Mouse (Mus musculus): ENCODE results near the gene Bsn. TPM values are rescaled to one million over a fixed set of nuclear protein-coding genes. Genes with fewer than 3 reads are reported as not detected.

Bsn gene
- polyA plus RNA-seq, 1 experiment: 5.2 TPM

GRCm38 (mm10) chr9:108172777-108173350 is 17.3 kb downstream of the Bsn start:
- no peak for TF ChIP-seq GATA1 (IDR thresholded peaks at IDR 0.05; ENCODE audit: low read length)

- no peak for TF ChIP-seq GATA1 (IDR thresholded peaks at IDR 0.05; ENCODE audit: low read length)
Observed at GRCm38 (mm10) chr9:108169751-108170150, 20.4 kb downstream of the Bsn start.

- TF ChIP-seq GATA1 (IDR thresholded peaks at IDR 0.05; ENCODE audit: low read length): no peak
Observed at GRCm38 (mm10) chr9:108165143-108165542, 25.0 kb downstream of the Bsn start.

GRCm38 (mm10) chr9:108163646-108164284 is 26.4 kb downstream of the Bsn start:
- TF ChIP-seq GATA1 (IDR thresholded peaks at IDR 0.05; ENCODE audit: low read length): no peak

GRCm38 (mm10) chr9:108157891-108158290 is 32.3 kb downstream of the Bsn start:
- no peak for TF ChIP-seq GATA1 (IDR thresholded peaks at IDR 0.05; ENCODE audit: low read length)

- no peak for TF ChIP-seq GATA1 (IDR thresholded peaks at IDR 0.05; ENCODE audit: low read length)
Observed at GRCm38 (mm10) chr9:108157451-108157850, 32.7 kb downstream of the Bsn start.

- TF ChIP-seq GATA1 (IDR thresholded peaks at IDR 0.05; ENCODE audit: low read length): no peak
Observed at GRCm38 (mm10) chr9:108156786-108157185, 33.4 kb downstream of the Bsn start.

- no peak for TF ChIP-seq GATA1 (IDR thresholded peaks at IDR 0.05; ENCODE audit: low read length)
Observed at GRCm38 (mm10) chr9:108154814-108155213, 35.4 kb downstream of the Bsn start.

- TF ChIP-seq GATA1 (IDR thresholded peaks at IDR 0.05; ENCODE audit: low read length): no peak
Observed at GRCm38 (mm10) chr9:108153516-108154448, 36.4 kb downstream of the Bsn start.

GRCm38 (mm10) chr9:108150486-108150885 is 39.7 kb downstream of the Bsn start:
- TF ChIP-seq GATA1 (IDR thresholded peaks at IDR 0.05; ENCODE audit: low read length): no peak

- no peak for TF ChIP-seq GATA1 (IDR thresholded peaks at IDR 0.05; ENCODE audit: low read length)
Observed at GRCm38 (mm10) chr9:108149817-108150216, 40.4 kb downstream of the Bsn start.

GRCm38 (mm10) chr9:108147606-108148005 is 42.6 kb downstream of the Bsn start:
- TF ChIP-seq GATA1 (IDR thresholded peaks at IDR 0.05; ENCODE audit: low read length): no peak

GRCm38 (mm10) chr9:108146451-108146850 is 43.7 kb downstream of the Bsn start:
- no peak for TF ChIP-seq GATA1 (IDR thresholded peaks at IDR 0.05; ENCODE audit: low read length)

- TF ChIP-seq GATA1 (IDR thresholded peaks at IDR 0.05; ENCODE audit: low read length): no peak
Observed at GRCm38 (mm10) chr9:108145740-108146139, 44.4 kb downstream of the Bsn start.

GRCm38 (mm10) chr9:108144371-108145270 is 45.6 kb downstream of the Bsn start:
- TF ChIP-seq GATA1 (IDR thresholded peaks at IDR 0.05; ENCODE audit: low read length): no peak

All from G1E-ER4 (cell line).